Mouse (Mus musculus) mouse embryonic stem cell (cell line): ENCODE results near the gene Oxct2b.

Experiments used
- in situ Hi-C, 2 experiments: fragments of 300-500 bp; cut with MboI; formaldehyde crosslinking; loops; 1 replicate in 1 of 2; 3 replicates in 1 of 2; pipeline ENCODE4 v1.14.3; 2019 to 2020; ENCODE audit warnings: low sequenced_read_pairs in 2 of 2, low pct_unique_long_range_greater_than_20kb in 1 of 2, mixed read lengths in 1 of 2; ENCODE audit not compliant: unreplicated experiment in 1 of 2

The Oxct2b gene

GRCm38 (mm10) chr4:123164157-123164556 lies 48.1 kb downstream of the Oxct2b start:
- in situ Hi-C loops = no loop called here
